Mouse (Mus musculus) layer of hippocampus, postnatal 25 days (tissue): ENCODE results near the gene Gm5890. TPM values are rescaled to one million over a fixed set of nuclear protein-coding genes. Genes with fewer than 3 reads are reported as not detected.
"Not testable (repeated sequence)": the region's sequence is repeated elsewhere in the genome, so short reads cannot be mapped to it uniquely, and the experiment has no call there.

Source experiments
- DNase-seq, 2 experiments: peaks; one replicate each; pipeline ENCODE4 v3.0.0; 2022; ENCODE audit warnings: mixed read lengths in 2 of 2, low spot score in 1 of 2; ENCODE audit errors: extremely low spot score in 1 of 2
- total RNA-seq, 2 experiments: library from RNA; stranded (reverse); gene quantifications; 2 replicates each; pipeline ENCODE4 v1.2.3; 2021

Gene Gm5890
- total RNA-seq, result not detected

- not testable (repeated sequence) for DNase-seq
These were observed at the start of gene Gm5890 for GRCm38 (mm10) chr7:20262734-20263133. Gm5890 (minus strand) TSS chr7:20262834.

GRCm38 (mm10) chr7:20233728-20234127, 28.9 kb downstream of the Gm5890 start, which contains the start of gene Gm4498:
Gm4498 (minus strand) TSS chr7:20233828.
- not testable (repeated sequence) for DNase-seq

Other genes with a start within 250 kb of the Gm5890 start
- gene Vmn1r91, start 163.2 kb downstream of the Gm5890 start, total RNA-seq, result not detected
- not detected for gene Gm16442, start 140.3 kb downstream of the Gm5890 start, total RNA-seq
- not detected for gene Vmn1r93, start 123.7 kb downstream of the Gm5890 start, total RNA-seq
- gene Vmn1r94, start 94.5 kb downstream of the Gm5890 start, total RNA-seq, result not detected
- not detected for gene Vmn1r95, start 69.1 kb downstream of the Gm5890 start, total RNA-seq
- not detected for gene Gm6164, start 57.2 kb downstream of the Gm5890 start, total RNA-seq
- gene Gm4498, start 29.0 kb downstream of the Gm5890 start, total RNA-seq, result not detected
- not detected for gene Gm4133, start 71.2 kb upstream of the Gm5890 start, total RNA-seq
- not detected for gene Gm5728, start 112.6 kb upstream of the Gm5890 start, total RNA-seq
- gene Vmn1r100, start 155.1 kb upstream of the Gm5890 start, total RNA-seq, result not detected
- not detected for gene Vmn1r101, start 179.8 kb upstream of the Gm5890 start, total RNA-seq
- gene Gm10670, start 212.1 kb upstream of the Gm5890 start, total RNA-seq, result not detected
- gene Vmn1r103, start 247.7 kb upstream of the Gm5890 start, total RNA-seq, result not detected